Mouse (Mus musculus): ENCODE measurements around the gene Gm10065.
A peak's percentile ranks its signal among the peaks of the same experiment; 100 is the strongest.
"Not testable (repeated sequence)": the region's sequence is repeated elsewhere in the genome, so short reads cannot be mapped to it uniquely, and the experiment has no call there.

The Gm10065 gene

DNA sequence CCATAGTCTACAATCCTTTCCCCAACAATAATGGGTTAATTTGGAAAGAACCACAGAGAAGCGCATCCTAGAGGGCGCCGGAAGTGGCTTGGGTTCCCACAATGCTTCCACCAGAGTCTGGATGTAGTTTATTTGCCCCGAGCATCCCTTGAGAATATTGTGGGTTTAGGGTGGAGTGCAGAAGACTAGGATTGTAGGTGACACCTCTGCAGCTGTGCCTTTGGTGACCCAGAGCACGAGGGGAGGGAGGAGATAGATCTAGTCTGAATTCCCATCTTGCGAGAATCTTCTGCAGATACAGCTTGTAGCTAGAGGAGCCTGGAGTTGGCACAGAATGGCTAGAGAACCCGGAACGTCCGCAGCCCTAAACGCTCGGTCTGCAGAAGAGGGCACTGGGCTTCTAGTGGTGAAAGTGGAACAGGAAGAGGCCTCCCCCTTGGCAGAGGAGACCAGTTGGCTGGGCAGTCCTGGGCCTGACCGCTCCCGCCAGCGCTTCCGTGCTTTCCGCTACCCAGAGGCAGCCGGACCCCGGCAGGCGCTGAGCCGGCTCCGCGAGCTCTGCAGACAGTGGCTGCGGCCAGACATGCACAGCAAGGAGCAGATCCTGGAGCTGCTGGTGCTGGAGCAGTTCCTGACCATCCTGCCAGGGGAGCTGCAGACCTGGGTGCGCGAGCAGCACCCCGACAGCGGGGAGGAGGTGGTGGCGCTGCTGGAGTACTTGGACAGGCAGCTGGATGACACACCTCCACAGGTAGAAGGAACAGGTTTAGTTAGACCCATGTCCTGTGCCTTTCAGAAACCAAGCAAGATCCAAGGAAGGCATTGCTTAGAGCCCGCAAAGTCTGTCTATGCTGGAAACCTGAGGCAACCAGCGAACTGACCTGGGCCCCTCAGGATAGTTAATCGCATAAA lies at the start of gene Gm10065, which contains the start of gene Zkscan4:
TSS of gene Gm10065 (minus strand) at position 683 of the 912 bp plus-strand sequence.
TSS of gene Zkscan4 (plus strand) at position 149 of the 912 bp plus-strand sequence.
- peak; percentile 57 for DNase-seq (ENCODE audit: low spot score)

DNA sequence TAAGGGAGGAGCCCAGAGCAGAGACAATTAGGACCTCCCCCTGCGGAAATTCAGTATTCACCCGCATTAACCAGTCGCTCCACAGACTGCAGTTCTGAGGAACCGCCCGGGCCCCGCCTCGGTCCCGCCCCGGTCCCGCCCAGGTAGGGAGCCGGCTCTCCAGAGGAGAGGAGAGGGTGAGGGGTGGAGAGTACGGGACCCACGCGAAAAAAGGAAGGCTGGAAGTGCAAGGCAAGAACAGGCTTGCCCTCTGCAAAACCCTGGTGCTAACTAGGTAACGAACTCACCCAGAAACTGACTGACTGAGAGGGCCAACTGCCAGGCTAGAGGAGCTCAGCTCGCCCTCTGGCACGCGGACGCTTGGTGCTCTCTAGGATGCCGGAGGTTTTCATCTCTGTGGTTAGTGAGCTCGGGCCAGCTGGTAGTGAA lies 27.0 kb upstream of the Gm10065 start:
- peak; percentile 58 for DNase-seq (ENCODE audit: low spot score)

DNA sequence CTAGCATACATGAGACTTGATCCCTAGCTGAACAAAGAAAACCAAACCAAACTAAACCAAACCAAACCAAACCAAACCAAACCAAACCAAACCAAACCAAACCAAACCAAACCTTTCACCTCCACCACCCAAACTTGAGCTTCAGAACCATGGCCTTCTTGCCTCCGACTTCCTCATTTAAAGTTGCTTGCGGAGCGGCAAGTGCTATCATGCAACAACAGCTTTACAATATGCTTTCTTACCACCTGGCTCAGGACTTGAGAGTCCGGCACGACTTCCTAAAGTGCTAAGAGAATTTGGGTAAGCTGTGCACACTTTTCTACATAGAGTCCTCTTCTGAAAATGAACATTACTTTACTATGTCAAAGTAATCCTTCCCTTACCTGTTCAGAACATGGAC lies 23.1 kb upstream of the Gm10065 start:
- DNase-seq (ENCODE audit: low spot score) = no peak

GRCm38 (mm10) chr13:21501182-21501581 lies 21.9 kb upstream of the Gm10065 start, which contains the start of gene Gm11273:
Gene Gm11273, minus strand, starts transcription at chr13:21501418.
- DNase-seq (ENCODE audit: low spot score) = not testable (repeated sequence)

DNA sequence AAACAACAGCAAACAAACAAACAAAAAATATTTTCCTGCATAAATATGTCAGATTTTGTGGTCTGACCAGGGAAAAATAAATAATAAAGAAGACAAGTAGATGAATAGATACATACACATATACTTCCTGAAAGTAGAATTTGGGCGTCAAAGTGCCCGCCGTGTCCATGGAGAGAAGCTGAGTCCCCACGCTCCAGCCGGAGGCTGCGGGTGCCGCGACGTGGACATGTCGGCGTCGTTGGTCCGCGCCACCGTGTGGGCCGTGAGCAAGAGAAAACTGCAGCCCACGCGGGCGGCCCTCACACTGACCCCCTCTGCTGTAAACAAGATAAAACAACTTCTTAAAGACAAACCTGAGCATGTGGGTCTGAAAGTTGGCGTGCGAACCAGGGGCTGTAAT lies 15.8 kb upstream of the Gm10065 start, which contains the start of gene AK157302:
TSS of gene AK157302 (plus strand) at position 144 of the 400 bp plus-strand sequence.
- no peak for DNase-seq (ENCODE audit: low spot score)

GRCm38 (mm10) chr13:21492847-21493246 lies 13.6 kb upstream of the Gm10065 start:
- DNase-seq (ENCODE audit: low spot score) = no peak

- DNase-seq (ENCODE audit: low spot score) = no peak
Observed at GRCm38 (mm10) chr13:21486881-21487280, 7.6 kb upstream of the Gm10065 start.

DNA sequence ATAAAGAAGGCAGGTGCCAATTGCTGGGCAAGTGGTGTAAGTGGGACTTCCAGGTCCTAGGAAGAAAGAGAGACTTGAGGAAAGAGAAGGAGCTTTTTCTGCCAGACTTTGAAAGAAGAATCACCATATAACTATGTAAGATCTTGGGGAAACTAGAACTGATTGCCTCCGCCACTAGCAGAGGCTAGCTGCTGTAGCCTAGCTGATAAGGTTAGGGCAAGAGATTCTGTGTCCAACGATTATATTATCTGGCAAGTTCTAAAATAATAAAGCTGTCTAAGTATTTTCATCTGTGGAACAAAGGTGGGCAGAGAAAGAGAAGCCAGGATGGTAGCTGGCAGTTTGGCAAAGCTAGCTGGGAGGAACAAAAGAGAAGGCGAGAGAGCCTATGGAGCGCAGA lies 6.8 kb downstream of the Gm10065 start:
- DNase-seq (ENCODE audit: low spot score) = no peak

GRCm38 (mm10) chr13:21469097-21469496 lies 10.1 kb downstream of the Gm10065 start:
- DNase-seq (ENCODE audit: low spot score) = no peak

GRCm38 (mm10) chr13:21468061-21469019 lies 10.9 kb downstream of the Gm10065 start, which contains the start of gene Nkapl:
Gene Nkapl, minus strand, starts transcription at chr13:21468509.
- peak; percentile 48 for DNase-seq (ENCODE audit: low spot score)

DNA sequence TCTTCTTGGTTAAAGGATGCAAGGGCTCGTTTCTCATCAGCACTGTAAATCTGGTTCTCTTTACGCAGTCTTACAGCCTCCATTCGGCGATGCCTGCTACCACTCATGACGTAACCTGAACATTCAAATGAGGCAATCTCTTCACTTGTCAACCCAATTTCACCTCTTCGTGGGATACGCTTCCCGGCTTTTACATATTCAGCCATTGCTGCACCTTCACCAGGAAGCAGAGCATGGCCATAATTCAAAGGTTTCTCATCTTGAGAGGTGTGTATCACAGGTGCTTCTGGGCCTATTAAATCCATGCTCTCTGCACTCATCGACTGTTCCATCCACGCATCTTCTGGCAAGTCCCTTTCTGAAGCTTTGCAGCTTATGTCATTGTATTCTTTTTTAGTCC lies 11.9 kb downstream of the Gm10065 start:
- DNase-seq (ENCODE audit: low spot score) = no peak

DNA sequence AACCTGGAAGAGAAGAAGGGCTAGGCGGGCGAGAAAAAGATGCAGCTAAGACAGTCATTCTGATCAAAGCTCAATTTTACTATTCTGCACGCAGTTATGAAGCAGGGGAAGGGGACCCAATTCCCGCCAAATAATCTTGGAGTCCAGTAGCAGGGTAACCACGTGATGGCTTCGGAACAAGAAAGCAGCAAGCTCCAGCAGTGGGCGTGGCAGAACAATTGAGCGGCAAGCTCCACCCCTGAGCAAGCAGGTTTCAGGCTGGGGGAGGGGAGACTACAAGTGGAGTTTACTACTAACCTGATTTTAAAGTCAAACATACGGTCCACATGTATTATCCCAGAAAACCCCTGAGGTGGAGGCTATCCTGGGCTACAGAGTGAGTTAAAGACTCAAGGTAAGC lies 16.7 kb downstream of the Gm10065 start:
- DNase-seq (ENCODE audit: low spot score) = not testable (repeated sequence)

DNA sequence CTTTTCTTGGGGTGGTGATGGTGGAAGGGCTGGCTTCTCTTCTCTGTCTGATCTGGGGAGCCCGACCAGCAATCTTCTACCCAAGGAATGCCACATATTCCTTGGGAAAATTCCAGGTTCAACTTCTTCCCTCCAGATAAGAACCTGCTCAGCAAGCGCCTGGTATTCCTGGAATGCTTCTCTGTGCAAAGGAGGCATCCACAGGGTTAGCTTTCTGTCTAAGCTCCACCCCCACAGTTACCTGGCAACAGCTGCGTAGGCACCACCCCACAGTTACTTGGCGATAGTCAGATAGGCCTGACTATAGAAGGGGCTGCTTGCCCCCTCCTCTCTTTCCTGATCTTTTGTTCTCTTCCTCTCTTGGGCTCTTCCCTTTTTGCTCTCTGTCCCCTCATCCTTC lies 22.9 kb downstream of the Gm10065 start:
- no peak for DNase-seq (ENCODE audit: low spot score)

GRCm38 (mm10) chr13:21454133-21454532 lies 25.1 kb downstream of the Gm10065 start:
- DNase-seq (ENCODE audit: low spot score) = no peak

DNA sequence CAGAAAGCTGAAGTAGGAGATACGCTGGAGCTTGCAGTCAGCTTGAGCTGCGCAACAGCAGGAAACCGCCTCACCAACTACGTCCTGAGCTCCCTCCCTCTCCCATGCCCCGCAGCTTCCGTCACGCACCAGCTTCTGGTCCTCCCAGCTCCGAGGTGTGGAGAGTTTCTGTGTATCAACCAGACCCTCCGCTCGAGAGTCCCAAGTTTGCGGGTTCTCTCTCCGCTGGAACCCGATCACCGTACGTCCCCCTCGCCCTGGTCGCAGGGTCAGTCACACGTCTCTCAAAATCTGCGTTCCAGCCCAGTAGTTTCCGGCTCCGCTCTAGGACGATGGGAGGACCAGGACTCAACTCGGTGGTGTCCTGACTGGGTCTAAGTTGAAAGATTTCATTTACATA lies 25.8 kb downstream of the Gm10065 start, which contains the start of gene Zscan26:
TSS of gene Zscan26 (minus strand) at position 282 of the 400 bp plus-strand sequence.
- peak; percentile 68 for DNase-seq (ENCODE audit: low spot score)

DNA sequence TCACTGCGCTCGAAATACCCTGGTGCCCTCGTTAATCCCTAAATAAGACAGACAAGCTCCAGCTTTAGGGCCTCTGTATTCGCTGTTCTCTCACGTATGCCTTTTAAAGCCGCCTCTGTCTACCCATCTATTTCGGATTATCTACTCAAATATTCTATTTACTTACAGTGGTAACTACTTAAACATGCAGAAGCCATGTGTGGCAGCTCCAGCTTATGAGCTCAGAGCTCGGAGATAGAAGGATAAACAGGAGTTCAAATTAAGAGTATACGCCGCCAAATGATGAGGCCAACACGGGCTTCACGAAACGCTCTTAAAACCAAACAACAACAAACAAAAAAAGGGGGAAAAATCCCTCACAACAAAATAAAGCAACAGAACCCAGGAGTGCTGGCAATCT lies 26.2 kb downstream of the Gm10065 start:
- DNase-seq (ENCODE audit: low spot score) = no peak

GRCm38 (mm10) chr13:21447856-21448614 lies 31.2 kb downstream of the Gm10065 start:
- DNase-seq (ENCODE audit: low spot score) = no peak

DNA sequence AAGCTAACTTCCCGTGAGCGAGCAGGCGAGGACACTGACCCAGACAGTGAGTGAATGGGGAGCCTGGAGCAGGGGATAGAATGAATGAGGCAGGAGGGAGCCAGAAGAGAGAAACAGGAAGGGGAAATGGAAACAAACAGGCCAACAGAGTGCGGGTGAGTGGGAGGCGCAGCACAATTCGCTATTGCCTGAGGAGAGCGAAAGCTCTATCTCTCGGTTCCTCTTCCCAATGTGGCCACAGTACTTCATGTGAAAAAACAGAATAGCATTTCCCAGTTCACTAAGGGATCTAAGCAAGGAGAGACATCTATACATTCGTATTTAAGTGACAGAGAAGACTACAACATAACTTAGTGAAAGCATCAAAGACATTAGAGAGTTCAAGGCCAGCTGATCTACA lies 32.4 kb downstream of the Gm10065 start:
- no peak for DNase-seq (ENCODE audit: low spot score)

- DNase-seq (ENCODE audit: low spot score) = no peak
Observed at GRCm38 (mm10) chr13:21441207-21441572, 38.1 kb downstream of the Gm10065 start.

- peak; percentile 47 for DNase-seq (ENCODE audit: low spot score)
Observed at GRCm38 (mm10) chr13:21440503-21441206, 38.6 kb downstream of the Gm10065 start, which contains the start of gene Pgbd1. Gene Pgbd1, minus strand, starts transcription at chr13:21441058.

DNA sequence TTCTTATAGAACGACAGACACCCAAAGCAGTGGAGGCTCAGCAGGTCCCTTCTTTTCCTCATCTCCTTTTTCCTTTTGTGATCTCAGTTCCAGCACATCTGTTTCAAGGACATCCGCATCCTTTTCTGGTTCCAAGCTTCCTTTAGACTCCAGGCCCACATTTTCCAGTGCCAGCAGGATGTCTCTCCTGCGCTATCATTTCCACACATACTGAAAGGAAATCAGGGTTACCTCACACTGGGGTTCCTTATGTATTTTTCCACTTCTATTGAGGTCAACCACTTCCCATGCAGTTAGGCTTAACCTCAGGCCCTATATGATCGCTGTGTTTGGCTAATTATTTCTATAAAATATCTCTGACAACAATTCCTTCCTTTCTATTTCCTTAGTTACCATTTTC lies 43.8 kb downstream of the Gm10065 start:
- DNase-seq (ENCODE audit: low spot score) = no peak

Measured in left cerebral cortex, adult 11 months (tissue).